Mouse (Mus musculus): ENCODE data around the gene Rnf150. TPM values are rescaled to one million over a fixed set of nuclear protein-coding genes. Genes with fewer than 3 reads are reported as not detected.

Rnf150 gene
- polyA plus RNA-seq, 1 experiment from 2014 or later: 2.1 TPM

GRCm38 (mm10) chr8:82995727-82996438, 132.7 kb downstream of the Rnf150 start:
- no peaks in the 10 kb centered on the region for H3K36me3 ChIP-seq
- peaks cover 10% of the 10 kb centered on the region; the same call in 1 of the 2 replicates for H3K4me1 ChIP-seq
- H3K4me2 ChIP-seq (replicated peaks): no peak overlapping the region
- H3K9me3 ChIP-seq: no peaks in the 10 kb centered on the region
- ATAC-seq (ENCODE audit: low FRiP score, low read depth): no peak
- H3K4me3 ChIP-seq: no peak overlapping the region
- WGBS: 45% methylated on average over 3 of the region's 3 CpGs
- H3K9ac ChIP-seq: no peak overlapping the region
- H3K27me3 ChIP-seq: no peaks in the 10 kb centered on the region
- H3K27ac ChIP-seq: no peak overlapping the region

DNA sequence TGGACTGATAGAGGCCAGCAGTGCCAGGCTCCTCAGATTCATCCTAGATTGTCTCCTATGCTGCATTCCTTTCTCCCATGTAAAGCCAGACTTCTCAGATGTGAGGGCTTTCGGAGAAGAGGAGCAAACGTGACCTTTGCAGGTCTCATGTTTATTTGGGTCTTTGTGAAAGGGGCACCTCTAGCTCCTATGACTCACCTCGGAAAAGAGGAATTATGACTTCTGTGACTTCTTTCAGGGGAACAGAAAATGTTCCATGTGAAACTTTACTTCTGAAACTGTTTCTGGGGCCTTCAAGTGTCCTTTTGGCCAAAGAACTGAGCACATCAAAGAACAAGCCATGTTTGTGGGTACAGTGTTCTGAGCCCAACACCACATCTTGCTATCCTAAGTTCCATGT, 133.7 kb downstream of the Rnf150 start:
- Histone ChIP-seq H3K9ac (no peak overlapping the region), H3K27me3 (no peaks in the 10 kb centered on the region), H3K4me1 (peaks cover 10% of the 10 kb centered on the region; the same call in 1 of the 2 replicates), H3K4me3 (no peak overlapping the region), H3K27ac (no peak overlapping the region), H3K36me3 (no peaks in the 10 kb centered on the region), H3K9me3 (no peaks in the 10 kb centered on the region), H3K4me2 (replicated peaks) (no peak overlapping the region)
- no peak for ATAC-seq (ENCODE audit: low FRiP score, low read depth)
- WGBS: 78% methylated on average over 3 of the region's 3 CpGs

DNA sequence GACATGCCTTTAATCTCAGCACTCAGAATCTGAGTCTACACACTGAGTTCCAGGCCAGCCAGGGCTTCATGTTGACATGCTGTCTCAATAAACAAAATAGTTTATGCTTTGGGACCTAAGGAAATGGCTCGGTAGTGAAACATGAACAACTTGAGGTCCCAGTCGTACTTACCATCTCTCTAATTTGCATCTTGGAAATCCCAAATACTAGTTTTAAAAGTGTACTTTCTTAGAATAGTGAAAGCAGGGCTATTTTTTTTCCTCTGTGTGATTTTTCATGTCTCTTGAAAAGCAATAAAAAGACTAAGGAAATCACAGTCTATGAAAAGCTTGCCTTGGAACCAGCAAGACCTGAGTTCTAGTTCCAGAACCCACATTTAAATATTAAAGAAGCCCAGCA, 135.6 kb downstream of the Rnf150 start:
- no peak overlapping the region for H3K4me3 ChIP-seq
- 83% methylated on average over 2 of the region's 2 CpGs for WGBS
- ATAC-seq (ENCODE audit: low FRiP score, low read depth): no peak

GRCm38 (mm10) chr8:83003187-83003586, 140.0 kb downstream of the Rnf150 start:
- no peak overlapping the region for H3K4me2 ChIP-seq (replicated peaks)
- H3K9ac ChIP-seq: no peak overlapping the region
- H3K27ac ChIP-seq: no peak overlapping the region
- H3K4me3 ChIP-seq: no peak overlapping the region
- H3K36me3 ChIP-seq: peaks cover 9% of the 10 kb centered on the region; the same call in 1 of the 2 replicates
- ATAC-seq (ENCODE audit: low FRiP score, low read depth): no peak
- 88% methylated on average over 7 of the region's 7 CpGs for WGBS
- no peaks in the 10 kb centered on the region for H3K4me1 ChIP-seq
- no peaks in the 10 kb centered on the region for H3K27me3 ChIP-seq
- no peaks in the 10 kb centered on the region for H3K9me3 ChIP-seq

More for the DNA sequence above, 135.6 kb downstream of the Rnf150 start:
- Histone ChIP-seq H3K36me3 (no peaks in the 10 kb centered on the region), H3K4me2 (replicated peaks) (no peak overlapping the region), H3K27ac (no peak overlapping the region), H3K9me3 (no peaks in the 10 kb centered on the region), H3K9ac (no peak overlapping the region), H3K4me1 (peaks cover 10% of the 10 kb centered on the region; the same call in 1 of the 2 replicates), H3K27me3 (no peaks in the 10 kb centered on the region)

- Histone ChIP-seq H3K27ac (no peak overlapping the region), H3K4me2 (replicated peaks) (no peak overlapping the region), H3K9ac (no peak overlapping the region), H3K4me1 (peaks cover 17% of the 10 kb centered on the region), H3K9me3 (no peaks in the 10 kb centered on the region), H3K4me3 (no peak overlapping the region), H3K27me3 (no peaks in the 10 kb centered on the region), H3K36me3 (peaks cover 9% of the 10 kb centered on the region; the same call in 1 of the 2 replicates)
- no peak for ATAC-seq (ENCODE audit: low FRiP score, low read depth)
- WGBS: 78% methylated on average over 5 of the region's 5 CpGs
These were observed 146.3 kb downstream of the Rnf150 start for GRCm38 (mm10) chr8:83009481-83009880.

GRCm38 (mm10) chr8:83011286-83011685, 148.1 kb downstream of the Rnf150 start:
- peaks cover 6% of the 10 kb centered on the region; the same call in 1 of the 2 replicates for H3K36me3 ChIP-seq
- H3K4me1 ChIP-seq: peaks cover 17% of the 10 kb centered on the region
- no peak overlapping the region for H3K4me3 ChIP-seq
- H3K9me3 ChIP-seq: no peaks in the 10 kb centered on the region
- WGBS: 35% methylated on average over 2 of the region's 2 CpGs
- no peak for ATAC-seq (ENCODE audit: low FRiP score, low read depth)
- H3K4me2 ChIP-seq (replicated peaks): no peak overlapping the region
- H3K9ac ChIP-seq: no peak overlapping the region
- no peak overlapping the region for H3K27ac ChIP-seq
- H3K27me3 ChIP-seq: no peaks in the 10 kb centered on the region

DNA sequence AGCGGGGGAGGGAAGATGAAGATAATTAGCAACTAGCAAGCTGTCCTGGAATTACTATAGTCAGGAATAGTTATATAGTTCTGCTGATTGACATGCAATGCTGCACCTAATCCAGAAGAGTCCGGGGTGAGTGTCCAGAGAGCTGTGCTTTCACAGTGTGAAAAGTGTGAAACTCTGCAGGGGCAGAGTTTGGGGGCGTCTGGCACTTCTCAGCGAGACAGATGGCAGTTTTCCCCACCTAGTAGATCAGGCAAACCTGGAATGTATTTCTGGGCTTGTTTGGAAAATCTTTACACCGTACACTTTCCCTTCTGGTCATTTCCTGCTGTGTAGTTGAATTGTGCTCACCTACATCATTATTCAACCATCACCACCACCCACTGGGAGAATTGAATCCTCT, 148.6 kb downstream of the Rnf150 start:
- ATAC-seq (ENCODE audit: low FRiP score, low read depth): no peak
- no peak overlapping the region; the same call in 1 of the 2 replicates for H3K27ac ChIP-seq
- 33% methylated on average over 5 of the region's 5 CpGs for WGBS

DNA sequence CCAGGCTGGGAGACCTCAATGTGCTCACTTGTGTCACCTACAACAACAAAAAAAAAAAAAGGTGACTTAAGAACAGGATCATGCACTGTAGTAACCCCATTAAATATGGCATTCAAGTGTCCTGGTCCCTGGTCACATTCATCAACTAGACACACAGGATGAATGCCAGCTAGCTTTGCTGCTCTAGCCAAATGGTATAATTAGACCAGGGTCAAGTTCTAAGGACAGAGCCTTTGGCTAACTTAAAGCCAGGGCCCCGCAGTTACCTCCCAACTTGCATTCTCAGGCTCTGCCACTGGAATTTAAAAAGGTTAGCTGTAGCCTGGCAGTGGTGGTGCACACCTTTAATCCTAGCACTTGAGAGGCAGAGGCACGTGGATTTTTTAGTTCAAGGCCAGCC, 165.1 kb downstream of the Rnf150 start:
- no peak overlapping the region for H3K9ac ChIP-seq
- H3K27ac ChIP-seq: no peak overlapping the region
- 63% methylated on average over 2 of the region's 2 CpGs for WGBS
- H3K4me1 ChIP-seq: no peaks in the 10 kb centered on the region
- H3K4me3 ChIP-seq: no peak overlapping the region
- H3K36me3 ChIP-seq: no peaks in the 10 kb centered on the region
- H3K9me3 ChIP-seq: no peaks in the 10 kb centered on the region
- H3K27me3 ChIP-seq: no peaks in the 10 kb centered on the region
- no peak for ATAC-seq (ENCODE audit: low FRiP score, low read depth)
- no peak overlapping the region for H3K4me2 ChIP-seq (replicated peaks)

More for the DNA sequence above, 148.6 kb downstream of the Rnf150 start:
- Histone ChIP-seq H3K9me3 (no peaks in the 10 kb centered on the region), H3K36me3 (peaks cover 4% of the 10 kb centered on the region; the same call in 1 of the 2 replicates), H3K9ac (no peak overlapping the region), H3K27me3 (no peaks in the 10 kb centered on the region), H3K4me3 (no peak overlapping the region), H3K4me1 (peaks cover 17% of the 10 kb centered on the region), H3K4me2 (replicated peaks) (no peak overlapping the region)

GRCm38 (mm10) chr8:83032800-83033199, 169.6 kb downstream of the Rnf150 start:
- peak overlapping the region; percentile 3; the same call in 1 of the 2 replicates for H3K27ac ChIP-seq
- 60% methylated on average over 7 of the region's 7 CpGs for WGBS
- no peaks in the 10 kb centered on the region for H3K4me1 ChIP-seq
- H3K27me3 ChIP-seq: no peaks in the 10 kb centered on the region
- H3K4me3 ChIP-seq: no peak overlapping the region
- peaks cover 10% of the 10 kb centered on the region for H3K36me3 ChIP-seq
- no peak overlapping the region for H3K9ac ChIP-seq
- no peak overlapping the region; the same call in 1 of the 2 replicates for H3K4me2 ChIP-seq (replicated peaks)
- peak; percentile 84 for ATAC-seq (ENCODE audit: low FRiP score, low read depth)
- no peaks in the 10 kb centered on the region for H3K9me3 ChIP-seq

GRCm38 (mm10) chr8:83035141-83035540, 172.0 kb downstream of the Rnf150 start:
- Histone ChIP-seq H3K4me2 (replicated peaks) (no peak overlapping the region), H3K9ac (no peak overlapping the region), H3K9me3 (no peaks in the 10 kb centered on the region), H3K27ac (no peak overlapping the region), H3K4me3 (no peak overlapping the region), H3K36me3 (peaks cover 10% of the 10 kb centered on the region), H3K27me3 (no peaks in the 10 kb centered on the region), H3K4me1 (no peaks in the 10 kb centered on the region)
- no peak for ATAC-seq (ENCODE audit: low FRiP score, low read depth)
- 92% methylated on average over 5 of the region's 5 CpGs for WGBS

DNA sequence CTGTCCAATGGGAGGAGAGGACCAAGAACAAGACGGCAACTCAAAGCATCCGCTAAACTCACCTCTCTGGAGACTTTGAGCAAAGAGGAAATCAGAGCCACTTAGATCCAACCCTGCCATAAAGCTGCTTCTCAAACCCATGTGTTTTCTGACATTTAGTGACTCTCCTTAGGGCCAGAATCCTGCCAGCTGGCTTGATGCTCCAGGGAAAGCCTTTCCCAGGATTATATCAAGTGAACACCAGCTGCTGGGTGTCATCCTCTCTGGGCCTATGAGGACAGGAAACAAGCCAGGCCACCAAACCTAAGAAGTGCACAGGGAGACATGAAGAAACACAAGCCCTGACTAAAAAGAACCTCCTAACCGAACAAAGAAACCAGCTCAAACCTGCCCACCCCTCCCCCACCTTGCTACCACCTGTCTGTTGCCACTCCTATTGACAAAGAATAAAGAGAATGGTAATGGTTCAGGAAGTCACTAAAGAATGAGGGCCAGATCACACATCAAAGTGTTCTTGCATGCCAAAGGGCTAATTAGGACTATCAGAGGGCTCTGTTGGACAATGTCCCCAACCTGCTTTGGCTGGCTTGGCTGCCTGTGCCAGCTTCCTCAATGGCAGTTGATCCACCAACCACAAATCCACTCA, 173.5 kb downstream of the Rnf150 start:
- no peak for ATAC-seq (ENCODE audit: low FRiP score, low read depth)
- no peak overlapping the region for H3K9ac ChIP-seq
- WGBS: 73% methylated on average over 3 of the region's 3 CpGs

DNA sequence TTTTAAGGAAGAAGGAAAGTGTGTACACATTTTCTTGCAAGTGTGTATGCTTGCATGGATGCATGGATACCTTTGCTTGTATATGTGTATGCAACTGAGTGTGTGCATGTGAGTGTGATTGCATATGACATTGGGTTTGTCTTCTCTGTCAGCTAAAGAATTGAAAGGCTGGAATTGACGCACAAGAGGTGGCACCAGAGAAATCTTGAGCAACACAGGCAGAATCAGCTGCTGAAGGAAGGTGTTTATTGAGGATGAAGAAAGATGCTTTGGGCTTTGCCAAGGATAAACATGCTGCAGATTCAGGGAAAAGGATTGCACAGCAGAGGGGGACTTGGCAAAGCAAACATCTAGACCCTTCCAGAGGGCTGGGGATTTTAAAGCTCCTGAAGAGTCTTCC, 174.2 kb downstream of the Rnf150 start:
- 95% methylated on average over 1 of the region's 1 CpGs for WGBS
- H3K9me3 ChIP-seq: no peaks in the 10 kb centered on the region
- no peak overlapping the region for H3K27ac ChIP-seq
- no peak overlapping the region for H3K9ac ChIP-seq
- no peaks in the 10 kb centered on the region for H3K27me3 ChIP-seq
- H3K4me3 ChIP-seq: no peak overlapping the region
- peaks cover 10% of the 10 kb centered on the region for H3K36me3 ChIP-seq
- no peak for ATAC-seq (ENCODE audit: low FRiP score, low read depth)
- H3K4me2 ChIP-seq (replicated peaks): no peak overlapping the region
- H3K4me1 ChIP-seq: no peaks in the 10 kb centered on the region

More for the DNA sequence above, 173.5 kb downstream of the Rnf150 start:
- Histone ChIP-seq H3K27me3 (no peaks in the 10 kb centered on the region), H3K4me3 (no peak overlapping the region), H3K36me3 (peaks cover 10% of the 10 kb centered on the region), H3K4me2 (replicated peaks) (no peak overlapping the region), H3K9me3 (no peaks in the 10 kb centered on the region), H3K4me1 (no peaks in the 10 kb centered on the region), H3K27ac (no peak overlapping the region)

All from limb, embryonic 13.5 days (tissue).